Mouse (Mus musculus): ENCODE results near the gene Ugt1a2.
"Not testable (repeated sequence)": the region's sequence is repeated elsewhere in the genome, so short reads cannot be mapped to it uniquely, and the experiment has no call there.

Ugt1a2 gene

GRCm38 (mm10) chr1:88200456-88200855 is at the start of gene Ugt1a2:
Ugt1a2 (plus strand) TSS chr1:88200601.
- no peak for DNase-seq

- DNase-seq: peak; percentile 11
Measured at GRCm38 (mm10) chr1:88158430-88158829, 42.0 kb upstream of the Ugt1a2 start.

GRCm38 (mm10) chr1:88165711-88166110 is 34.7 kb upstream of the Ugt1a2 start, which contains the start of gene Ugt1a5:
Ugt1a5 (plus strand) TSS chr1:88166012.
- DNase-seq: no peak

GRCm38 (mm10) chr1:88172190-88172589 is 28.2 kb upstream of the Ugt1a2 start:
- DNase-seq: not testable (repeated sequence)

- no peak for DNase-seq
Measured at GRCm38 (mm10) chr1:88179657-88180056, 20.7 kb upstream of the Ugt1a2 start.

GRCm38 (mm10) chr1:88186325-88186935 is 14.0 kb upstream of the Ugt1a2 start:
- DNase-seq: no peak

- DNase-seq: no peak
Measured at GRCm38 (mm10) chr1:88192136-88192535, 8.3 kb upstream of the Ugt1a2 start.

GRCm38 (mm10) chr1:88195687-88196086 is 4.7 kb upstream of the Ugt1a2 start:
- DNase-seq: no peak

GRCm38 (mm10) chr1:88197443-88197842 is 3.0 kb upstream of the Ugt1a2 start:
- DNase-seq: no peak

- peak; percentile 68 for DNase-seq
Measured at GRCm38 (mm10) chr1:88199996-88200395, 405 bp upstream of the Ugt1a2 start.

GRCm38 (mm10) chr1:88205294-88205922 is 5.0 kb downstream of the Ugt1a2 start, which contains the start of gene Dnajb3:
Dnajb3 (minus strand) TSS chr1:88205782.
- peak; percentile 90 for DNase-seq

- no peak for DNase-seq
Measured at GRCm38 (mm10) chr1:88206843-88207479, 6.6 kb downstream of the Ugt1a2 start.

- DNase-seq: no peak
Measured at GRCm38 (mm10) chr1:88211812-88212211, 11.4 kb downstream of the Ugt1a2 start, which contains the start of gene Ugt1a1. Ugt1a1 (plus strand) TSS chr1:88211959.

- DNase-seq: no peak
Measured at GRCm38 (mm10) chr1:88212341-88213045, 12.1 kb downstream of the Ugt1a2 start.

- DNase-seq: no peak
Measured at GRCm38 (mm10) chr1:88213061-88213460, 12.7 kb downstream of the Ugt1a2 start.

- DNase-seq: no peak
Measured at GRCm38 (mm10) chr1:88213766-88214461, 13.5 kb downstream of the Ugt1a2 start.

- no peak for DNase-seq
Measured at GRCm38 (mm10) chr1:88214462-88214952, 14.1 kb downstream of the Ugt1a2 start.

- no peak for DNase-seq
Measured at GRCm38 (mm10) chr1:88215466-88216380, 15.3 kb downstream of the Ugt1a2 start.

- DNase-seq: no peak
Measured at GRCm38 (mm10) chr1:88216551-88216950, 16.1 kb downstream of the Ugt1a2 start.

GRCm38 (mm10) chr1:88217144-88217543 is 16.7 kb downstream of the Ugt1a2 start:
- no peak for DNase-seq

GRCm38 (mm10) chr1:88217576-88217975 is 17.2 kb downstream of the Ugt1a2 start:
- DNase-seq: no peak
